Mouse (Mus musculus) brown adipose tissue, adult 24 weeks (tissue): ENCODE data around the gene Rnf185. TPM values are rescaled to one million over a fixed set of nuclear protein-coding genes. Genes with fewer than 3 reads are reported as not detected.

ENCODE experiments used
- H3K27ac ChIP-seq: fragments of 200-500 bp; replicated peaks from 2 replicates; pipeline ENCODE4 v1.5.1; 2012; ENCODE audit warnings: low read depth, mild to moderate bottlenecking, low read length
- H3K4me1 ChIP-seq: fragments of 200-500 bp; 2 replicates; pipeline ENCODE4 v1.6.1; 2012; ENCODE audit warnings: low read length, mixed read lengths; ENCODE audit not compliant: control insufficient read depth, insufficient read depth, insufficient read length
- H3K4me3 ChIP-seq: fragments of 200-500 bp; 2 replicates; pipeline ENCODE4 v1.5.1; 2012; ENCODE audit warnings: low read depth, mild to moderate bottlenecking, low read length, moderate library complexity; ENCODE audit not compliant: insufficient read depth
- polyA plus RNA-seq: library from polyadenylated mRNA; stranded (reverse); fragments of >200 nt; gene quantifications from 2 replicates; pipeline ENCODE4 v1.2.4, GENCODE M21; 2012; ENCODE audit not compliant: missing spikeins, insufficient read depth, insufficient read length

Gene Rnf185
- polyA plus RNA-seq, 1 experiment, result 15.9 TPM

DNA sequence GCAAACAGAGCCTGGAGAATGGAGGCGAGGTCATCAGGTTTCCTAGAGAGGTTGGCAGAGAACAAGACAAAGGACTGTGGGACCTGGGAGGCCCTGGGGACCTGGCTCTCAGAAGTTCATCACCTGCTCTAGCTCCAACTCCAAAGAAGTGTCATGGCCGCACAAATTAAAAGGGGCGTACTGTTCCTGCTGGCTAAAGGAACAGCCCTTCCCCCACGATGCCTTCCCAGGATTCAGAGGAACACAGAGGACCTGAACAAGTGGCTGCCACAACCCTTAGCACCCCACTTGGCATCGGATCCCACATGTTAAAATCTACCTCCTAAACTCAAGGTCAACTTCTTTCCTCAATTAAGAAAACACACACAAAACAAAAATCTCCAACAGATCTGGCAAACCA lies 82.7 kb downstream of the Rnf185 start:
- H3K27ac ChIP-seq, result no peak overlapping the region
- no peak overlapping the region for H3K4me3 ChIP-seq
- peaks cover 4% of the 10 kb centered on the region; the same call in 1 of the 2 replicates for H3K4me1 ChIP-seq

DNA sequence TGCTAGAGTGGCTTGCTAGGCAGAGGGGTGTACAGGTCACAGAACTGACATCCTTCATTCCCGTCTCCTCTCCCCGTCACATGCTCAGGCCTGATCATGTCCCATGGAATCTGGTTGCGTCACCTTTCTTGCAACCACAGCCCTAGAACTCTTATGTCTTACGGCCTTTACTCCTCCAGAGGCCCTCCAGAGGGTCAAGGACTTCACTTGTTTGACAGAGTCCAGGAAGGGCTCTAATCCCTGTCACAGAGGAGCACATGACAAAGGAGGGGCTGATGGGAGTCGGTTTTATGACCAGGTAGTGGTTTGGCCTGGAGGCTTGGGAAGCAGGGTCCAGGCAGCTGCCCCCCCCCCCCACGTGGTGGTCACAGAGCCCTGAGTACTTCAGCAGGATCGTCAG lies 83.2 kb downstream of the Rnf185 start:
- H3K4me3 ChIP-seq, result no peak overlapping the region
- peaks cover 4% of the 10 kb centered on the region; the same call in 1 of the 2 replicates for H3K4me1 ChIP-seq
- no peak overlapping the region for H3K27ac ChIP-seq

GRCm38 (mm10) chr11:3366411-3366810 lies 85.8 kb downstream of the Rnf185 start:
- no peak overlapping the region for H3K4me3 ChIP-seq
- H3K27ac ChIP-seq, result no peak overlapping the region
- peaks cover 4% of the 10 kb centered on the region; the same call in 1 of the 2 replicates for H3K4me1 ChIP-seq

Other genes with a start within 250 kb of the Rnf185 start
- gene Eif4enif1, start 250.0 kb downstream of the Rnf185 start, polyA plus RNA-seq, result 19.7 and 21.3 TPM in 2 replicates
- 50.0 and 57.3 TPM in 2 replicates for gene Drg1, start 185.9 kb downstream of the Rnf185 start, polyA plus RNA-seq
- gene Patz1, start 163.5 kb downstream of the Rnf185 start, polyA plus RNA-seq, result 2.0 and 4.0 TPM in 2 replicates
- 1.4 and 3.8 TPM in 2 replicates for gene Pik3ip1, start 122.0 kb downstream of the Rnf185 start, polyA plus RNA-seq
- 9.6 and 13.9 TPM in 2 replicates for gene Limk2, start 43.2 kb downstream of the Rnf185 start, polyA plus RNA-seq
- not detected in 2 replicates for gene Pla2g3, start 35.9 kb upstream of the Rnf185 start, polyA plus RNA-seq
- gene Inpp5j, start 52.5 kb upstream of the Rnf185 start, polyA plus RNA-seq, result not detected in 2 replicates
- 15.9 and 19.1 TPM in 2 replicates for gene Selenom, start 62.3 kb upstream of the Rnf185 start, polyA plus RNA-seq
- 12.2 and 21.8 TPM in 2 replicates for gene Smtn, start 88.2 kb upstream of the Rnf185 start, polyA plus RNA-seq
- 5.7 and 7.9 TPM in 2 replicates for gene Morc2a, start 196.8 kb upstream of the Rnf185 start, polyA plus RNA-seq